Mouse (Mus musculus): ENCODE measurements at regions not wholly inside any gene's neighbourhood (a gene's known extent, or its start where the extent isn't known, plus 50 kb on each side); places are given as distances from the start of the nearest gene placed in this dataset.

GRCm38 (mm10) chr17:4109263-4109662 lies 413.2 kb upstream of the Nox3 start:
- H3K9ac ChIP-seq (ENCODE audit: low read length): no peak overlapping the region
- DNase-seq (ENCODE audit: low spot score) (peak; percentile 59), ATAC-seq (replicated peaks; ENCODE audit: low FRiP score, low TSS enrichment, low read depth) (no peak)
- no peak overlapping the region for H3K4me3 ChIP-seq (ENCODE audit: low read depth, low read length)
- no peaks in the 10 kb centered on the region for H3K9me3 ChIP-seq (ENCODE audit: control insufficient read depth, low read length)
- H3K36me3 ChIP-seq (ENCODE audit: control insufficient read depth, insufficient read depth, low read length): no peaks in the 10 kb centered on the region
- no peaks in the 10 kb centered on the region for H3K4me1 ChIP-seq (replicated peaks; ENCODE audit: control insufficient read depth, insufficient read depth, low read length)
- no peak overlapping the region for H3K4me2 ChIP-seq (ENCODE audit: low read length)
- H3K27ac ChIP-seq (ENCODE audit: low read depth): no peak overlapping the region
- no peaks in the 10 kb centered on the region for H3K27me3 ChIP-seq (replicated peaks; ENCODE audit: control insufficient read depth, insufficient read depth, low read length)
- 50% methylated on average over 3 of the region's 3 CpGs for WGBS

GRCm38 (mm10) chr17:4113021-4113420 lies 417.0 kb upstream of the Nox3 start:
- ATAC-seq (replicated peaks; ENCODE audit: low FRiP score, low TSS enrichment, low read depth): no peak
- no peaks in the 10 kb centered on the region for H3K4me1 ChIP-seq (replicated peaks; ENCODE audit: control insufficient read depth, insufficient read depth, low read length)
- H3K4me2 ChIP-seq (ENCODE audit: low read length): no peak overlapping the region
- no peak overlapping the region for H3K27ac ChIP-seq (ENCODE audit: low read depth)
- DNase-seq (ENCODE audit: low spot score): no peak
- no peaks in the 10 kb centered on the region for H3K9me3 ChIP-seq (ENCODE audit: control insufficient read depth, low read length)
- no peak overlapping the region for H3K4me3 ChIP-seq (ENCODE audit: low read depth, low read length)
- no peaks in the 10 kb centered on the region for H3K27me3 ChIP-seq (replicated peaks; ENCODE audit: control insufficient read depth, insufficient read depth, low read length)
- WGBS: 60% methylated on average over 4 of the region's 4 CpGs
- no peaks in the 10 kb centered on the region for H3K36me3 ChIP-seq (ENCODE audit: control insufficient read depth, insufficient read depth, low read length)
- H3K9ac ChIP-seq (ENCODE audit: low read length): no peak overlapping the region

GRCm38 (mm10) chr17:4116476-4116875 lies 420.4 kb upstream of the Nox3 start:
- WGBS: 90% methylated on average over 3 of the region's 3 CpGs
- no peaks in the 10 kb centered on the region for H3K9me3 ChIP-seq (ENCODE audit: control insufficient read depth, low read length)
- no peaks in the 10 kb centered on the region for H3K27me3 ChIP-seq (replicated peaks; ENCODE audit: control insufficient read depth, insufficient read depth, low read length)
- H3K4me1 ChIP-seq (replicated peaks; ENCODE audit: control insufficient read depth, insufficient read depth, low read length): no peaks in the 10 kb centered on the region
- H3K9ac ChIP-seq (ENCODE audit: low read length): no peak overlapping the region
- H3K4me3 ChIP-seq (ENCODE audit: low read depth, low read length): no peak overlapping the region
- H3K4me2 ChIP-seq (ENCODE audit: low read length): no peak overlapping the region
- no peaks in the 10 kb centered on the region for H3K36me3 ChIP-seq (ENCODE audit: control insufficient read depth, insufficient read depth, low read length)
- no peak overlapping the region for H3K27ac ChIP-seq (ENCODE audit: low read depth)
- DNase-seq (ENCODE audit: low spot score) (no peak), ATAC-seq (replicated peaks; ENCODE audit: low FRiP score, low TSS enrichment, low read depth) (no peak)

GRCm38 (mm10) chr17:4133678-4134077 lies 437.6 kb upstream of the Nox3 start:
- Histone ChIP-seq H3K9ac (ENCODE audit: low read length) (no peak overlapping the region), H3K4me1 (replicated peaks; ENCODE audit: control insufficient read depth, insufficient read depth, low read length) (no peaks in the 10 kb centered on the region), H3K9me3 (ENCODE audit: control insufficient read depth, low read length) (no peaks in the 10 kb centered on the region), H3K27me3 (replicated peaks; ENCODE audit: control insufficient read depth, insufficient read depth, low read length) (no peaks in the 10 kb centered on the region), H3K4me2 (ENCODE audit: low read length) (no peak overlapping the region), H3K4me3 (ENCODE audit: low read depth, low read length) (no peak overlapping the region), H3K27ac (ENCODE audit: low read depth) (no peak overlapping the region), H3K36me3 (ENCODE audit: control insufficient read depth, insufficient read depth, low read length) (no peaks in the 10 kb centered on the region)
- ATAC-seq (replicated peaks; ENCODE audit: low FRiP score, low TSS enrichment, low read depth) (no peak), DNase-seq (ENCODE audit: low spot score) (no peak)
- WGBS: 66% methylated on average over 3 of the region's 3 CpGs

DNA sequence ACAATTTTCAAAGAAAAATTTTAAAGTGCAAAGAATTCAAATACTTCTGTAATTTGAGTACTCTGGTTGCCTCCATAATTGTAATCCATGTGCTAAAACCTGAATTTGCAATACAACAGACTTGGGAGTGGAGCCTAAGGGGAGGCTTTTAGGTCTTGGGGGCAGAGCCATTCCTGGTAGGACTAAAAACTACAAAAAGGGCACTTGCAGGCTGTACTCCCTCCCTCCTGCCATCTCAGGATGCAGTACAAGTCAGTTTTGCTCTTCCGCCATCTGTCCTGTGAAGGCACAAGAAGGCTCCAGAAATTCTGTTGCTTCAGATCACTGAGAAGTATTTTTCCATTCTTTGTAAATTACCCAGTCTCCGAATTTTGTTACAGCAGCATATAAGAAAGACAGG lies 467.4 kb upstream of the Nox3 start:
- no peak overlapping the region for H3K27ac ChIP-seq (ENCODE audit: low read depth)
- no peak overlapping the region for H3K4me2 ChIP-seq (ENCODE audit: low read length)
- no peaks in the 10 kb centered on the region for H3K4me1 ChIP-seq (replicated peaks; ENCODE audit: control insufficient read depth, insufficient read depth, low read length)
- no peak for DNase-seq (ENCODE audit: low spot score)
- ATAC-seq (replicated peaks; ENCODE audit: low FRiP score, low TSS enrichment, low read depth): no peak
- no peak overlapping the region for H3K4me3 ChIP-seq (ENCODE audit: low read depth, low read length)
- H3K9ac ChIP-seq (ENCODE audit: low read length): no peak overlapping the region
- H3K9me3 ChIP-seq (ENCODE audit: control insufficient read depth, low read length): no peaks in the 10 kb centered on the region
- no peaks in the 10 kb centered on the region for H3K36me3 ChIP-seq (ENCODE audit: control insufficient read depth, insufficient read depth, low read length)
- WGBS: 89% methylated on average over 2 of the region's 2 CpGs
- no peaks in the 10 kb centered on the region for H3K27me3 ChIP-seq (replicated peaks; ENCODE audit: control insufficient read depth, insufficient read depth, low read length)

- Histone ChIP-seq H3K9ac (ENCODE audit: low read length) (no peak overlapping the region), H3K36me3 (ENCODE audit: control insufficient read depth, insufficient read depth, low read length) (no peaks in the 10 kb centered on the region), H3K9me3 (ENCODE audit: control insufficient read depth, low read length) (no peaks in the 10 kb centered on the region), H3K27me3 (replicated peaks; ENCODE audit: control insufficient read depth, insufficient read depth, low read length) (no peaks in the 10 kb centered on the region), H3K27ac (ENCODE audit: low read depth) (no peak overlapping the region), H3K4me1 (replicated peaks; ENCODE audit: control insufficient read depth, insufficient read depth, low read length) (peaks cover 7% of the 10 kb centered on the region; the same call in 1 of the 2 replicates), H3K4me3 (ENCODE audit: low read depth, low read length) (no peak overlapping the region), H3K4me2 (ENCODE audit: low read length) (no peak overlapping the region)
- DNase-seq (ENCODE audit: low spot score): no peak
- no peak for ATAC-seq (replicated peaks; ENCODE audit: low FRiP score, low TSS enrichment, low read depth)
- WGBS: 29% methylated on average over 4 of the region's 4 CpGs
These were observed 477.9 kb upstream of the Nox3 start for GRCm38 (mm10) chr17:4173951-4174361.

- Histone ChIP-seq H3K9ac (ENCODE audit: low read length) (no peak overlapping the region), H3K9me3 (ENCODE audit: control insufficient read depth, low read length) (no peaks in the 10 kb centered on the region), H3K4me3 (ENCODE audit: low read depth, low read length) (no peak overlapping the region), H3K4me2 (ENCODE audit: low read length) (no peak overlapping the region), H3K4me1 (replicated peaks; ENCODE audit: control insufficient read depth, insufficient read depth, low read length) (peaks cover 7% of the 10 kb centered on the region; the same call in 1 of the 2 replicates), H3K27ac (ENCODE audit: low read depth) (no peak overlapping the region), H3K27me3 (replicated peaks; ENCODE audit: control insufficient read depth, insufficient read depth, low read length) (no peaks in the 10 kb centered on the region), H3K36me3 (ENCODE audit: control insufficient read depth, insufficient read depth, low read length) (no peaks in the 10 kb centered on the region)
- no peak for DNase-seq (ENCODE audit: low spot score)
- 83% methylated on average over 9 of the region's 9 CpGs for WGBS
- no peak for ATAC-seq (replicated peaks; ENCODE audit: low FRiP score, low TSS enrichment, low read depth)
These were observed 478.9 kb upstream of the Nox3 start for GRCm38 (mm10) chr17:4175006-4175405.

GRCm38 (mm10) chr17:4176524-4176923 lies 480.5 kb upstream of the Nox3 start:
- 85% methylated on average over 2 of the region's 3 CpGs for WGBS

DNA sequence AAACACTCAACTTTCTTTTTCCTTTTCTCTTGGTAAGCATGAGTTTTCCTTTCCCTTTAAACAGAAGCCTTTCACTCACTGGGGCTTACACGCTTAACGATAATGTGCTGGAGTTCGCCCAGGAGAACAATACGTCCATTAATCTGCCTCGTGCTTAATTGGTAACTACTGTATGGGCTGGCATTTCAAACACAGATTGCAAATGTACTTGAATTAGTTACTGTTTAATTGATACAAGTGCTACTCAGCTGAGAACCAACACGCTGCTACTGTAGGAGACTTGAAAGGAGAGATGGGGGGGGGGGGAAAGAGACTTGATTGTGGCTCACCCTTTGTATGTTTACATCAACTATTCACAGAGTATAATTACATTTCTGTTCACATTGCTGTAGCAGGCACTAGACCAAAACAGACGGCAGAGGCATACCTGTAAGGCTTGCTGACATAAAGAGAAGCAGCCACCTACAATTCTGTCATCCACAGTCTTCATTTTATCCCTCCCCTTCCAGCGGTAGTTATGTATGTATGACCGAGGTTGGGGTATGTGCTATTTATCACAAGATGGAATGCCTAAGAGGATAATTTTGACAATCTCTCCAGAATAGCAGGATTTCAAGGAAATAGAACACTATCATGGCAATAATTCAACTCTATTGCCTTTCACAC lies 481.6 kb upstream of the Nox3 start:
- no peaks in the 10 kb centered on the region for H3K27me3 ChIP-seq (replicated peaks; ENCODE audit: control insufficient read depth, insufficient read depth, low read length)
- H3K9me3 ChIP-seq (ENCODE audit: control insufficient read depth, low read length): no peaks in the 10 kb centered on the region
- 45% methylated on average over 9 of the region's 9 CpGs for WGBS
- H3K4me2 ChIP-seq (ENCODE audit: low read length): no peak overlapping the region
- DNase-seq (ENCODE audit: low spot score) (no peak), ATAC-seq (replicated peaks; ENCODE audit: low FRiP score, low TSS enrichment, low read depth) (no peak)
- H3K36me3 ChIP-seq (ENCODE audit: control insufficient read depth, insufficient read depth, low read length): no peaks in the 10 kb centered on the region
- no peak overlapping the region for H3K27ac ChIP-seq (ENCODE audit: low read depth)
- no peak overlapping the region for H3K9ac ChIP-seq (ENCODE audit: low read length)
- no peak overlapping the region for H3K4me3 ChIP-seq (ENCODE audit: low read depth, low read length)
- peaks cover 7% of the 10 kb centered on the region; the same call in 1 of the 2 replicates for H3K4me1 ChIP-seq (replicated peaks; ENCODE audit: control insufficient read depth, insufficient read depth, low read length)

More at GRCm38 (mm10) chr17:4176524-4176923, 480.5 kb upstream of the Nox3 start:
- ATAC-seq (replicated peaks; ENCODE audit: low FRiP score, low TSS enrichment, low read depth): no peak
- no peaks in the 10 kb centered on the region for H3K36me3 ChIP-seq (ENCODE audit: control insufficient read depth, insufficient read depth, low read length)
- DNase-seq (ENCODE audit: low spot score): no peak
- H3K9ac ChIP-seq (ENCODE audit: low read length): no peak overlapping the region
- H3K4me3 ChIP-seq (ENCODE audit: low read depth, low read length): no peak overlapping the region
- no peak overlapping the region for H3K4me2 ChIP-seq (ENCODE audit: low read length)
- H3K27me3 ChIP-seq (replicated peaks; ENCODE audit: control insufficient read depth, insufficient read depth, low read length): no peaks in the 10 kb centered on the region
- no peaks in the 10 kb centered on the region for H3K9me3 ChIP-seq (ENCODE audit: control insufficient read depth, low read length)
- H3K4me1 ChIP-seq (replicated peaks; ENCODE audit: control insufficient read depth, insufficient read depth, low read length): peaks cover 7% of the 10 kb centered on the region; the same call in 1 of the 2 replicates
- H3K27ac ChIP-seq (ENCODE audit: low read depth): no peak overlapping the region

Measured in intestine, embryonic 14.5 days (tissue).